Comparison of ENCODE assay signal across 7 mouse cellular contexts in genomic region chr5:125348487-125348886, GRCm38 (mm10). TPM values are rescaled to one million over a fixed set of nuclear protein-coding genes. Genes with fewer than 3 reads are reported as not detected.
DNase-seq lines count a peak whose midpoint lies in the region; ATAC-seq lines count a peak whose summit lies in the region.

No protein-coding gene starts in this region.

- H3K4me2 ChIP-seq in neural tube, embryonic 15.5 days, result no peak overlapping the region
- no peak overlapping the region for H3K4me2 ChIP-seq in intestine, embryonic 16.5 days (ENCODE audit: low read depth, low read length)
- H3K4me2 ChIP-seq in liver, embryonic 16.5 days (ENCODE audit: low read depth, low read length), result no peak overlapping the region

- H3K27ac ChIP-seq in neural tube, embryonic 15.5 days (replicated peaks), result no peak overlapping the region
- H3K27ac ChIP-seq in intestine, embryonic 16.5 days (ENCODE audit: low read length), result no peak overlapping the region
- no peak overlapping the region for H3K27ac ChIP-seq in liver, embryonic 16.5 days (ENCODE audit: low read length)

- no peaks in the 10 kb centered on the region for H3K36me3 ChIP-seq in neural tube, embryonic 15.5 days
- no peaks in the 10 kb centered on the region for H3K36me3 ChIP-seq in intestine, embryonic 16.5 days (ENCODE audit: control insufficient read depth, insufficient read depth, low read length)
- H3K36me3 ChIP-seq in liver, embryonic 16.5 days (ENCODE audit: control insufficient read depth, insufficient read depth), result no peaks in the 10 kb centered on the region

- H3K9me3 ChIP-seq in neural tube, embryonic 15.5 days (replicated peaks), result no peaks in the 10 kb centered on the region
- no peaks in the 10 kb centered on the region; the same call in 1 of the 2 replicates for H3K9me3 ChIP-seq in intestine, embryonic 16.5 days (ENCODE audit: control insufficient read depth, low read length)
- H3K9me3 ChIP-seq in liver, embryonic 16.5 days (replicated peaks; ENCODE audit: control insufficient read depth, low read length), result no peaks in the 10 kb centered on the region

- ATAC-seq in neural tube, embryonic 15.5 days (ENCODE audit: low FRiP score), result no peak
- peak; percentile 41; the same call in 1 of the 2 replicates for ATAC-seq in intestine, embryonic 16.5 days
- ATAC-seq in liver, embryonic 16.5 days (ENCODE audit: low read depth), result peak; percentile 56; the same call in 1 of the 2 replicates

- 38% methylated on average over 8 of the region's 8 CpGs for WGBS in neural tube, embryonic 15.5 days
- WGBS in intestine, embryonic 16.5 days, result 36% methylated on average over 8 of the region's 8 CpGs
- WGBS in liver, embryonic 16.5 days (ENCODE audit: insufficient replicate concordance), result 12% methylated on average over 8 of the region's 8 CpGs

- H3K9ac ChIP-seq in neural tube, embryonic 15.5 days (replicated peaks), result no peak overlapping the region
- H3K9ac ChIP-seq in intestine, embryonic 16.5 days (ENCODE audit: low read depth, low read length), result no peak overlapping the region
- no peak overlapping the region for H3K9ac ChIP-seq in liver, embryonic 16.5 days (ENCODE audit: low read depth, low read length)

- H3K27me3 ChIP-seq in neural tube, embryonic 15.5 days (replicated peaks), result no peaks in the 10 kb centered on the region
- no peaks in the 10 kb centered on the region for H3K27me3 ChIP-seq in intestine, embryonic 16.5 days (replicated peaks; ENCODE audit: control insufficient read depth, insufficient read depth, low read length)
- H3K27me3 ChIP-seq in liver, embryonic 16.5 days (ENCODE audit: control insufficient read depth, insufficient read depth, low read depth, low read length), result no peaks in the 10 kb centered on the region

- no peak overlapping the region for H3K4me3 ChIP-seq in neural tube, embryonic 15.5 days (replicated peaks)
- no peak overlapping the region for H3K4me3 ChIP-seq in intestine, embryonic 16.5 days (ENCODE audit: low read length)
- no peak overlapping the region for H3K4me3 ChIP-seq in liver, embryonic 16.5 days (ENCODE audit: low read depth, low read length)

- DNase-seq in neural tube, embryonic 10.5 days (ENCODE audit: extremely low spot score, low spot score), result peak; percentile 66
- peak; percentile 66 for DNase-seq in NIH3T3 (ENCODE audit: low read depth)
- DNase-seq in c-Kit-positive CD71-positive TER-119-negative erythroid progenitor cells, embryonic 14.5 days (ENCODE audit: low read depth), result peak; percentile 63
- DNase-seq in spleen, postnatal 14 days (ENCODE audit: low spot score in 2 of 2), result peak; percentile 46 to 66

- H3K4me1 ChIP-seq in neural tube, embryonic 15.5 days, result no peaks in the 10 kb centered on the region
- 0 out of 2 replicates have a peak, but pooled peaks cover 3% of the 10 kb centered on the region for H3K4me1 ChIP-seq in intestine, embryonic 16.5 days (ENCODE audit: control insufficient read depth, insufficient read depth, low read length)
- peaks cover 6% of the 10 kb centered on the region for H3K4me1 ChIP-seq in liver, embryonic 16.5 days (ENCODE audit: control insufficient read depth, low read depth, low read length)

RNA-seq across cellular contexts. Expression of gene Scarb1, which starts 7.6 kb away (rescaled TPM):
- 50.5 and 55.5 TPM in 2 replicates for polyA plus RNA-seq in neural tube, embryonic 15.5 days (2015; fragmentation: Nextera tagmentation; extraction: Ambion mirVana)
- polyA plus RNA-seq in intestine, embryonic 16.5 days (2015; fragmentation: Nextera tagmentation; extraction: Ambion mirVana), result 59.9 and 73.1 TPM in 2 replicates
- polyA plus RNA-seq in liver, embryonic 16.5 days (2015; fragmentation: Nextera tagmentation; extraction: Ambion mirVana), result 78.3 and 89.5 TPM in 2 replicates

RNA-seq across cellular contexts. Expression of gene Gm10382, which starts 40.6 kb away (rescaled TPM):
- polyA plus RNA-seq in neural tube, embryonic 15.5 days (2015; fragmentation: Nextera tagmentation; extraction: Ambion mirVana), result 0.59 and 0.74 TPM in 2 replicates
- polyA plus RNA-seq in intestine, embryonic 16.5 days (2015; fragmentation: Nextera tagmentation; extraction: Ambion mirVana), result 0.18 and 0.24 TPM in 2 replicates
- 0.18 and 0.27 TPM in 2 replicates for polyA plus RNA-seq in liver, embryonic 16.5 days (2015; fragmentation: Nextera tagmentation; extraction: Ambion mirVana)

RNA-seq across cellular contexts. Expression of gene Ubc, which starts 41.5 kb away (rescaled TPM):
- 1,353 and 1,380 TPM in 2 replicates for polyA plus RNA-seq in neural tube, embryonic 15.5 days (2015; fragmentation: Nextera tagmentation; extraction: Ambion mirVana)
- 897 and 920 TPM in 2 replicates for polyA plus RNA-seq in intestine, embryonic 16.5 days (2015; fragmentation: Nextera tagmentation; extraction: Ambion mirVana)
- polyA plus RNA-seq in liver, embryonic 16.5 days (2015; fragmentation: Nextera tagmentation; extraction: Ambion mirVana), result 573 and 608 TPM in 2 replicates
